Mouse (Mus musculus): ENCODE results near the gene Slc17a8.
"Not testable (repeated sequence)": the region's sequence is repeated elsewhere in the genome, so short reads cannot be mapped to it uniquely, and the experiment has no call there.

Slc17a8 gene

DNA sequence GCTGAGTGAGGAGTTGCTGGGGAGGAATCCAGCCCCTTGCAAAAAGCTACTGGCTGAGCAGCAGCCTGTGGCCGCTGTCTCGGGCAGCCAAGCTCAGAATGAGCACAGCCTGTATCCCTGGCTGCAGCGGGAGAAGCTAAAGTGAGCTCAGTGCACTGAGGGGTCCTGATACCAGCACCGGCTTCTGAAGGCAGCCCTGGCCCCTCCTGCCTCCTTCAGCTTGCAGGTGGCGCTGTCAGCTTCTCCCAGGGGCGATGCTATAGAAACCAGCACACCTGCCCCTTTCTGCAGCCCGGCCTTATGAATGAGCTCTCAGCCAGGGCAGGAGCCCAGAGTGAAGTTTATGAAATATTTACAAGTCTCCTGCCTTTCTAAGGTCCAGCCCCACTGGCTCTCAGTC is at the start of gene Slc17a8:
TSS of gene Slc17a8 (minus strand) at position 125 of the 400 bp plus-strand sequence.
- no peak for DNase-seq (ENCODE audit: low read depth, low spot score)

DNA sequence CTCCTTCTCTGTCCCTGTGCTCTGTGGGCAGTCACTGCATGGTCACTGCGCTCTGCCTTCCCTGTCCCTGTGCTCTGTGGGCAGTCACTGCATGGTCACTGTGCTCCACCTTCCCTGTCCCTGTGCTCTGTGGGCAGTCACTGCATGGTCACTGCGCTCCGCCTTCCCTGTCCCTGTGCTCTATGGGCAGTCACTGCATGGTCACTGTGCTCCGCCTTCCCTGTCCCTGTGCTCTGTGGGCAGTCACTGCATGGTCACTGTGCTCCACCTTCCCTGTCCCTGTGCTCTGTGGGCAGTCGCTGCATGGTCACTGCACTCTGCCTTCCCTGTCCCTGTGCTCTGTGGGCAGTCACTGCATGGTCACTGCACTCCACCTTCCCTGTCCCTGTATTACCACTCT is 49.3 kb upstream of the Slc17a8 start:
- DNase-seq (ENCODE audit: low read depth, low spot score) = not testable (repeated sequence)

DNA sequence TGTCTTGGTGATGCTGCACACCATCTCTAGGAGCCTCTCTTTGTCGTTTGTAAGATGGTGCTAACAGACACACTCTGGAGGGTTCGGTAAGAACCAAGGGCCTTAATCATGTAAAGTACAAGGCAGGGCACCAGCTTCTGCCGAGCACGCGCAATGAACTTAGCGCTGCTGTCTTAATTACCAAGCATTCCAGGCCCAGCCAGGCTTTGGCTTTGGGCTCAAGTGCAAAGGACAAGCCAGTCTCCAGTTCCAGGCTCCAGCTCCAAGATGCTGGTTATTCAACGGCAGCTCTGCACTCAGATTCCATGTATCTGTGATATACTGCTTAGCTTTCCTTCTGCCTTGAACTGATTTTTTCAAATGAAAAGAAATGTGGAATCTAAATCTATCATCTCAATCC is 46.5 kb upstream of the Slc17a8 start:
- DNase-seq (ENCODE audit: low read depth, low spot score) = no peak

DNA sequence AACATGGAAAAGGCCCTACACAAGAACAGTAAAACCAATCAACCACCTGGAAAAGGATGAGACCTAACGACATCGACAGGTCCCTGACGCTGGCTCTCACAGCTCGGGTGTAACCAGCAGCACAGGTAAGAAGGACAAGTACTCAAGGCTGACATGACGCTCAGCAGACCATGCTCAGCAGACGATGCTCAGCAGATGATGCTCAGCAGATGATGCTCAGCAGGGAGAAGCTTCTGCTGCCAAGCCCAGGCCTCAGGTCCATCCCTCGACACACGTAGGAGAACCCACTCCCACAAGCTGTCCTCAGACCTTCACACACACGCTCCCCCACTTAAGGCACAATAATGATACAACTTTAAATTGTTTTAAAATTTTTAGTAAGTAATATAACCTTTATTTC is 44.6 kb upstream of the Slc17a8 start:
- DNase-seq (ENCODE audit: low read depth, low spot score) = no peak

DNA sequence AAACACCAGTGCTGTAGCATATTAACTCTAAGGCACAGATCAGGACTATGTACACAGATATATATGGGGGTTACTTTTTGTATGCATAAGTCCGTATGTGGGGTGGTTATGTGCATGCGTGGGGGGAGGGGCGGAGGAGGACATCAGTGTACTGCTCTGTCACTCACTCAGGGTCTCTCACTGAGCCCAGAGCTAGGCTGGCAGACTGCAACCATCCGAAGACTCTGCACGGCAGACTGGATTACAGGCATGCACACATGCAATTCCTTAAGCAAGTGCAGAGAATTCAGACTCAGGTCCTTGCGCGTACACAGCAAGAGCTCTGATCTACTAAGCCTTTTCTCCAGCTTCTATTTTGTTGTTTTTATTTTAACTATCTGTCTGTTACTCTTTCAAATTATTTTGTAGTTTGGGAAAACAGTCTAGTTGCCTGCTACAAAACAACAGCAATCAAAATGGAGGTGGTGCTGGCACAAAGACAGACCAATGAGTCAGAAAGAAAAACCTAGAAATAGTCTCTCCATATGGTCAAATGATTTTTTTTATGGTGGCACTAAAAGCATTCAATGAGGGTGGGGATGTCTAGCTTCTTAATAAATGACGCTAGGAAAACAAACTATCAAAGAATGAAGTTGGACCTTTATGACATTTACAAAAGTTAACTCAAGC is 44.1 kb upstream of the Slc17a8 start:
- no peak for DNase-seq (ENCODE audit: low read depth, low spot score)

DNA sequence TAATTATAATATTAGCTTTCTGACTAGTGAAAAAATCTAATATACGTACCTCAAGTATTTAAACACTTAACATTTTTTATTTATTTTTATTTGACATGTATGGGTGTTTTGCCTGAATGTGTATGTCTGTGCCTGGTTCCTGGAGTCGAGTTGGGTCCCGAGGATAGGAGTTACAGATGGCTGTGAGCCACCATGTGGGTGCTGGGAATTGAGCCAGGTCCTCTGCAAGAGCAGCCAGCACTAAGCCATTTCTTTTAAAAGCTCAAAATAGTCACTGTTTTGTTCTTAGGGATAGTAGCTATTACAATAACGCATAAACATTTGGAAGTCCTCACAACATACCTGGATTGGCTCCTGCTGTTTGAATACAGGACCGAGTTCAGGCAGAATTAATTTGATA is 35.3 kb upstream of the Slc17a8 start:
- no peak for DNase-seq (ENCODE audit: low read depth, low spot score)

DNA sequence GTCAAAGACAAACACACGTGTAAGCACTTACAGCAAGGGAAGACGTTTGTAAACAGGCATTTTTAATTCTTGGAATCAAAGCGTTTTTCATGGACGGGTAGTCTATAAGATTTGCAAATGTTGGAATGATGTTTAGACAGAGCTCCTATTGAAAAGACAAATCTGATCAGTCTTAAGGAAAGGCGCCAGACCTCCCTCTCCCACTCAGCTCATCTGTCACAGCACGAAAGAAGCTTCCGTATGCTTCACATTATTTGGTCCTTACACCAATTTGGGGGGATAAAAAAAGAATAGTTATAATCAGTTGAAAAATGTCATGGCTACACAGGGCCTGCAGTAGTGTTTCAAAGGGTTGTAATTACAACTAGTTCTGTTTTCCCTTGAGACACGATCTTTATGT is 31.9 kb upstream of the Slc17a8 start:
- no peak for DNase-seq (ENCODE audit: low read depth, low spot score)

DNA sequence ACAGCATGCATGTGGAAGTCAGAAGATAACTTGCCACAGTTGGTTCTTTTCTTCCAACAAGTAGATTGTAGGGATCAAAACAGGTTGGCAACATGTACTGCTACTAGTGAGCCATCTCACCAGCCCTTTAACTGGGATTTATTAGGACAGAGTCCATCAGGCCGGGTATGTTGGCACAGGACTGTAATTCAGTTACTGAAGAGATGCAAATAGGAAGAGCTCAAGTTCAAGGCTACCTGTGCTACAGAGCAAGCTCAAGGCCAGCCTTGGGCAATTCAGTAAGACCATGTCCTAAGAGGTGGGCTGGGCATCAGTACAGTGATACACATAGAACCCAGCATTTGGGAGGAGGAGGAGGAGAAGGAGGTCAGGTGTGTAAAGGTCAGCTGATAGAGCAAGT is 30.6 kb upstream of the Slc17a8 start:
- no peak for DNase-seq (ENCODE audit: low read depth, low spot score)

DNA sequence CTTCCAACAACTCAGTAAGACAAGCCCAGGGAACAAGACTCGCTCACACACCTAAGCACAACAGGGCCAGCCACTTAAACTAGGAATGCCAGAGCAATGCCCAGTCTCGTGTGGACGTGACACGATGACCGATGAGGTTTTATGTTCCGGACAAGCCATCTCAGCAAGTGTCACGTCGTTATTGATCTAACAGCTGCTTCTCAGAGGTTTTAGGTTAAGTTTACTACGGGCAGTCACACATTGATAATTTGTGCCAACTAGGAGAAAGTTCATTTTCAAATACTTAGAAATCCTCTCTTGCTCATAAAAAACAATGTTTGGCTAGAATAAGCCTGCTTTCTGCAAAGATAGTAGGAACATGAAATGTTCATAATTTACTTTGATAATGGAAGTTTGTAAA is 25.9 kb upstream of the Slc17a8 start:
- DNase-seq (ENCODE audit: low read depth, low spot score) = no peak

DNA sequence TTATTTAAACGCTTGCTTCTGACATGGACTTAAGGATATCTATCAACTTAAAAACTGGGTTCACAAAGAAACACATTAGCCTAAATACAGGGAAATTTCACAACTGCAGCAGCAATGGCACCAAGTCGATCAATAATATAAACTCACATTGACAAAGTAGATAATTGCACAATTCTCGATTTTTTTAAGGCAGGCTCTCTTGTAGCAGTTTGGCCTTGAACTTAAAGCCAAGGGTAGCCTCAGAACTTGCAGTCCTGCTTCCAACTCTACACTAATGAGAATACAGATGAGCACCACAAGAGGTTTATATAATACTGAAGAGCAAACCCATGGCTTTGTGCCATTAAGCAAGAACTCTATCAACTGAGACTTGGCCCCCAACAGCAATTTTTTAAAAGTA is 15.9 kb upstream of the Slc17a8 start:
- DNase-seq (ENCODE audit: low read depth, low spot score) = no peak

DNA sequence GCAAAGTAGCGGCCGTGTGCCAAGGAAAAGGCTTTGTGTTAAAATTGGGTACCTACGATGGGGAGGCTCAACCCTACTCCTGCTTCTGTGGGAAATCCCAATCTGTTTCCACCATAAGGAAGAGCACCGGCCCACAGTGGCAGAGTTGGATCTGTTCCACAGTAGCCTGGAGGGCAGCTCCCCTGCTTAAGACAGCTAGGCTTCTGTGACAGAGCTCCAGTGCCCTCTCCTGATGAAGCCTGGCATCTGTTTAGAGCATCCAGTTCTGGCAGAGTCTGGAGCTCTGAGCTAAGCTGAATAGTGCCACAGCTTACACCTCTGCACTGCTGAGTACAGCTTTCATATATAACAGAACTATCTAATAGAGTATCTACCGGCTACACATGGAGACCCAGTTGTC is 14.0 kb upstream of the Slc17a8 start:
- DNase-seq (ENCODE audit: low read depth, low spot score) = peak; percentile 30

DNA sequence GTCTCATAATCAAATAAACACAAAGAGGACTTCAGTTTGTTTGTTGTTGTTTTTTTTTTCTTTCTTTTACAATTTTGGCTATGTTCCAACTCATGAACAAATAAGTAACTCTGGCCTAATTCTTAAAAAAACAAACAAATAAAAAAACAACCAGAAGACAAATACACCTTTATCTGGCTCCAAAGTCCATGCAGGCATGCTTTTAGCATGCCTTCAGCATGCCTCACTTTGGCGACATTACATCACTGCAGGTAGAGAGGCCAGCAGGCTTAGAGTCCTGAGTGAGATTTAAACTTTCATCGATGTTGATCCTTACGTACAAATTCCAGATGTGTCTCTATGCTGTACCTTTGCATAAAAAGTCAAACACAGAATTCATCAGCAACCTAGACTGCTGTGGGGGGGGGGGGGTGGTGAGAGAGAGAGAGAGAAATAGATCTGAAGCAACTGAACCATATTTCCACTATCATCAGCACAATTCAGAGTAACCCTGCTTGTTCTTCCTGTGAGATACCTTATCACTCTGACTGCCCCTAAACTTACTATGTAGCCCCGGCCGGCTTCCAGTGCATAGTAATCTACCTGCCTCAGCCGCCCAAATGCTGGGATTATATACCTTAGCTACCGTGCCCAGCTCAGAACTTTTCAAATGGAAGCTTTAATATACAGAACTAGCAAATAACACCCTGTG is 12.8 kb upstream of the Slc17a8 start:
- no peak for DNase-seq (ENCODE audit: low read depth, low spot score)

DNA sequence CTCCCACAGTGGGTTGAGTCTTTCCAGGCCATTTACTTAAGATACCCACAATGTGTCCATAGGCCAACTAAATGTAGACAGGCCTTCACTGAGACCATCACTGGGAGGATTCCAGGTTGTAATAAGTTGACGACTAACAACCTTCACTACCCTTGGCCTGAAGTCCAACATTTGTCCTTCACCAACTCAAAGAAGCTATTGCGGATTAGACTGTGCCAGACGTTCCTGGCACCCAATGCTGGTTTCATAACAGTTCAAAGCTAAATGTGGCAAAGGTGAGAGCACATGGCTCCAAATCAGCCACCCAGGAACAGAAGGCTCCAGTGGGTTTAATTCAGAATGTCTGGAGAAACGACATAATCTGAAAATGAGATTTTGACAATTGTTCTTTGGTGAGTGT is 12.1 kb upstream of the Slc17a8 start:
- no peak for DNase-seq (ENCODE audit: low read depth, low spot score)

DNA sequence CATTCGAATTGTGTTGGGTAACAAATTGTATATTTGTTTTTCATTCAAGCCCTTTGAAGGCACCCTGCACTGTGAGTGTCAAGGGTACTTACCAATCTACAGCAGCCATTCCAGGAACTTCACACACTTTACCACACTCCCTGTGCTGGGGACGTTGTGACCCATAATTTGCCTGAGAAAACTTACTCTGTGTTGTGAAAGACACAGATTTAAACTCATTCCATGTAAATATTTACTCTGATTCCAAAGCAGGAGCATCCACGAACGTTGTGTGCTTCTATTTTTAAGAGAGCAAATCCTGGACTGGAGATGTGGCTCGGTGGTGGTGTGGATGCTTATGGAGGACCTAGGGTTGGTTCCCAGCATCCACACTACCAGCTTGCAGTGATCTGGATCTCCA is 10.8 kb upstream of the Slc17a8 start:
- DNase-seq (ENCODE audit: low read depth, low spot score) = no peak

DNA sequence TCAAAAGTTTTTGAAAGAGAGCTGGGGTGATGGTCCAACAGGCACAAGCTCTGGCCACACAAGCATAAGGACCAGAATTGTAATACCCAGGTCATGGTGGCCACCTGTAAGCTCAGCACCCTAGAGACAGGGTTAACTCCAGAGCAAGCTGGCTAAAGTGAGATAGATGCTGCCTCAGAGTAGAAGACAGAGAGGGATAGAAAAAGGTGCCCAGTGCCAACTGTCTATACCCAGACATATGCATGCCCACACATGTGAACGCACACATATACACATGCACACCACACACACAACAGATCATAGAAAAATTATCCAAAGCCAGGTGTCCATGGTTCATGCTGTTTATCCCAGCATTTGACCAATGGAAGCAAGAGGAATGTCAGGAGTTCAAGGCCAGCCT is 9.5 kb upstream of the Slc17a8 start:
- no peak for DNase-seq (ENCODE audit: low read depth, low spot score)

DNA sequence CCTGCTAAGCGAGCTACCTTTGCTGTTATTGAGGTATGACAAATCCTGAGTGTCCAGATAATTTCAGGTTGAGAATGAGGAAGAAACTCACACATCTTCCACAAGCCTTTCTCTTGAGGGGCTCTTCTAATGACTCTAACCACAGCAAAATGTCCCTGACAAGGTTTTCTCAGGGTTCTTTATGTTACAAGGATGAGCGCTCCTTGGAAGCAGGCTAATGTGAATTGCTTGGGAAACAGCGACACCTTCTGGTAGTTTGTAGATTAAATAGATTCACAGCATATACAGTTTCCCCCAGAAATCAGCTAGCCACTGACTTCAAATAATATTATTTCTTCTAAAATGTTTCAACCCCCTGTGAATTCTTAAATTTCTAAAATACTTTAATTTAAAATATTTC is 9.0 kb upstream of the Slc17a8 start:
- DNase-seq (ENCODE audit: low read depth, low spot score) = peak; percentile 74

DNA sequence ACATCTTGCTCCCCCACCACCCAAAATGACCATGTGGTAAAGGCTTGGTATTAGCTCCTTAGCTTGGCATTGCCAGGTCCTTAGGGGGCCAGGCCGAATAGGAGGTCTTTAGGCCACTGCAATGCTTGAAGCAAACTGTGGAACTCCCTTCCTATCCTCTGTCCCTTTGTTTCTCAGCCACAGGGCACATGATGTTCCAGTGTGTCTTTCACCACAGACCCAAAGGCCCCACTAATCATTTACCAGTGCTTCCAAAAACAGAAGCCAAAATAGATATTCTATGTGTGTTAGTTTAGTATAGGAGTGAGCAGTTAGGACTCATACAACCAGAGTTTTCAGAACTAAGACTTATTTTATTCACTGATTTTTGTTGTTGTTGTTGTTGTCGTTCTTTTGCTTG is 5.7 kb upstream of the Slc17a8 start:
- DNase-seq (ENCODE audit: low read depth, low spot score) = no peak

DNA sequence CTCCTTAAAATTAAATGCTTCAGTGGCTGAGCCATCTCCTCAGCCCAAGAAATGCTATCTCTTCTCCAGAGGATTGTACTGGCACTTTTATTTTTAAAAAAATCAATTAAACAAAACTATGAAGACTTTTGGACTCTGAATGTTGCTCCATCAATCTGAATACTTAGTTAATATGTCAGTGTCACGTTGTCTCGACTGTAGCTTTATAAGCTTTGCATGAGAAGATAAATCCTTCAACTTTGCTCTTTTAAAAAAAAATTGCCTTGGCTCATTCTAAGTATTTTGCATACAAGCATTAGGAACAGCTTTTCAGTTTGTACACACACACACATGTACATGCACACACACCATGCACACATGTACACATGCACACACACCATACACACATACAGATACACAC is 3.1 kb upstream of the Slc17a8 start:
- no peak for DNase-seq (ENCODE audit: low read depth, low spot score)

DNA sequence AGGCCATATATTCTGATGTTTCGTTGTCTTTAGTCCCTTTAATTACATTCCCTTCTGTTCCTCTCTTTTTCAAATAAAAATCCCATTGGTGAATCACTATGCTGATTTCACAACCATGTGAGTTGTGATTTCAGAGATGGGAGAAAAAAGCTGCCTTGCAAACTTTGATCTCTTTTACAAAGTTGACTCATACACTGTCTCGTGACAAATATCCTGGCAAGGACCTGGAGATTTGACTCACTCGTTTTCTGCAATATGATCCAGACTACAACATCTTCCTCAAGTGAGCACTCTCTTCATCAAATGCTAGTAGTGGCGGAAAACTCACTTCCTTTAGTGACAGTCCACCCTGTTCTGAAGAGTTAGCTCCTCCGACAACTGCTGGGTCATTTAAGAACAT is 21.7 kb downstream of the Slc17a8 start:
- DNase-seq (ENCODE audit: low read depth, low spot score) = no peak

DNA sequence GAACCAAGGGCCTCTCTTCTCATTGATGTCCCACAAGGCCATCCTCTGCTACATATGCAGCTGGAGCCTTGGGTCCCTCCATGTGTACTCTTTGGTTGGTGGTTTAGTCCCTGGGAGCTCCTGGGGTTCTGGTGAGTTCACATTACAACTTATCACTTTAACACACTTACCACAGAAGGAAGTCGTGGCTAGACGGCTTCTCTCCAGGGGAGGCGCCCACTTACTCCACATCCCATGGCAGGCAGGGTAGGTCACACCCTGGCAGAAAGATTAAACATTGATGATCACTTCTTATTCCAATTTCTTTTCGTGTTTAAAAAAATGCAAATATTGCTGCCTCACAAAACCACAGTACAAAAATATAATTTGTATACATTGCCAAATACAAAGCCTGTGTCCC is 23.8 kb downstream of the Slc17a8 start:
- DNase-seq (ENCODE audit: low read depth, low spot score) = no peak

DNA sequence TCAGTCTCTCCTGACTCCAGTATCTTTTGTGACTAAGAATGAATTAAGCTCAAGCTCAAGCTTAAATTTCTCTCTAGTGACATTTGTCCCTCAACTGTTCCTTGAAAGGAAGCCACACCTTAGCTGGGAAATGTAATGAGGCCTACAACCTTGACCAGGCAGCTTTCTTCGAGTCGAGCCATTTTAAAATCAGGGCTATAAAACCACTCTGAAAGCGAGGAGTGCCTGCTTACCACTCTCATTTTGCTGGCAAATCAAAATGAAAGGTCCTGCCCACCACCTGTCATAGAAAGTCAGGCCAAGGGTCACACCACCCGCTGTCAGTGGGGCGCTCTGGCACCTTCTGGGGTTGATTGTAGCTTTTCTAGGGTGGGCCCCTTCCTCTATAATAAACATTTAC is 25.1 kb downstream of the Slc17a8 start:
- no peak for DNase-seq (ENCODE audit: low read depth, low spot score)

DNA sequence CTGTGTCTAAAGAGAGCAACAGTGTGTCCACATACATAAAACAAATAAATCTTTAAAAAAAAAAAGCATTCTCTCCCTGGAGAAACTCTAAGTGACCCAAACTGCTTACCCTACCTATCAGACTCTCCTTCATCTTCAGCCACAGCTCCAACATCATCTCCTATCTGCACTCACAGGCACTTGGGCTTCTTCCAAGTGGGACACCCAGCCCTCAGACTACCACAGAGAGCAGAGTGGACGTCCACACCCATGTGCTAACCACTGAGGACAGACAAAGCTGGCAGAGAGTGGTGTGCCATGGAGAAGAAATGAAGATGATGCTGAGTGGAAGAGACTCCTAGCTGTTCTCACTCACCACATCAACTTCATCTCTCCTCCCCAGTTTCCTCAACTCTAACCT is 25.5 kb downstream of the Slc17a8 start:
- no peak for DNase-seq (ENCODE audit: low read depth, low spot score)

DNA sequence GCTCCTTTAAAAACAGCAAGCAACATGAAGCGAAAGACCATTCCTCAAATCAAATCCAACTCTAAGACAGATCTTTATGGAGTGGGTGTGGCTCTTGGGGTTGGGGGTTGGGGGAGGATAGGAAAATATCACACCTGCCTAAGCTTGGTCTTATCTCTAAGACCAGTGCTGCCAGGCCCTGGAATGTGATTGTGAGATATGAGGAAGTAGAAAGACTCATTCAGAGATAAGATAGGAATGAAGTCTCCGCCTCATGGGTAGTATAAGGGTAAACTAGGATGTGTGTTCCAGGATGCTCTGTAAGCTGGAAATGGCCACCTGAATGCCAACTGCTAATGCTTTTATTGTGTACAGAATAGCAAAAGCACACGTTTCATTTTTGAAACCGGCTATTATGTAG is 26.7 kb downstream of the Slc17a8 start:
- DNase-seq (ENCODE audit: low read depth, low spot score) = no peak

DNA sequence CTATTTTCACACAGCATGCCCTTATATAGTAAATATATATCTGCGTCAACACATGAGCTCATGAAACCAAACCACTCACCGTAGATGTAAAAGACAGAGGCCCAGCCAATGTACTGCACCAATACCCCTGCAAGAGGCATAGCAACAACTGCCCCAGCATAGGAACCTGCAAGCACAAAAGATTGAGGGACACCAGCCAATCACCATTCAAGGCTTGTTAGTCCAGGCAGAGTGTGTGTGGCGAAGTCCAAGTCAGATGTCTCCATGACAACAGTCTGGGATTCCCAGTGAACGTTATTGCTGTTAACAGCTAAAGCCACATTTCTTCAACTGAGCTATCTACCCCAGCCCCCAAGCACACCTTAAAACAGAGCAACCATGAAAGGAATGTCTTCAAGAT is 28.3 kb downstream of the Slc17a8 start:
- DNase-seq (ENCODE audit: low read depth, low spot score) = no peak
